Mouse (Mus musculus) embryonic facial prominence, embryonic 15.5 days (tissue): ENCODE results near the gene Krt18. TPM values are rescaled to one million over a fixed set of nuclear protein-coding genes. Genes with fewer than 3 reads are reported as not detected.

Experiments used
- polyA plus RNA-seq: library from polyadenylated mRNA; unstranded; fragments of >200 nt; fragmentation: Nextera tagmentation; extraction: Ambion mirVana; gene quantifications from 2 replicates; pipeline ENCODE4 v1.2.1, GENCODE M21; 2015

Gene Krt18
- polyA plus RNA-seq, 1 experiment from 2014 or later: 119 TPM

Other genes starting within 250 kb of the Krt18 start
- 7.3 and 8.2 TPM in 2 replicates for gene Krt72, start 241.7 kb upstream of the Krt18 start, polyA plus RNA-seq
- gene Krt73, start 225.8 kb upstream of the Krt18 start, polyA plus RNA-seq: 17.2 and 30.5 TPM in 2 replicates
- gene Krt2, start 210.0 kb upstream of the Krt18 start, polyA plus RNA-seq: 1.2 and 2.0 TPM in 2 replicates
- 757 and 778 TPM in 2 replicates for gene Krt1, start 177.4 kb upstream of the Krt18 start, polyA plus RNA-seq
- gene Krt77, start 158.5 kb upstream of the Krt18 start, polyA plus RNA-seq: 67.0 and 80.2 TPM in 2 replicates
- gene Krt76, start 135.3 kb upstream of the Krt18 start, polyA plus RNA-seq: 0.63 and 2.2 TPM in 2 replicates
- 212 and 217 TPM in 2 replicates for gene Krt4, start 103.4 kb upstream of the Krt18 start, polyA plus RNA-seq
- 67.2 and 70.6 TPM in 2 replicates for gene Krt79, start 87.9 kb upstream of the Krt18 start, polyA plus RNA-seq
- 11.5 and 14.1 TPM in 2 replicates for gene Krt78, start 73.9 kb upstream of the Krt18 start, polyA plus RNA-seq
- gene Krt8, start 23.7 kb upstream of the Krt18 start, polyA plus RNA-seq: 131 and 181 TPM in 2 replicates
- gene Eif4b, start 45.6 kb downstream of the Krt18 start, polyA plus RNA-seq: 107 and 113 TPM in 2 replicates
- gene Tns2, start 72.2 kb downstream of the Krt18 start, polyA plus RNA-seq: 45.5 and 57.2 TPM in 2 replicates
- 27.4 and 31.7 TPM in 2 replicates for gene Spryd3, start 108.1 kb downstream of the Krt18 start, polyA plus RNA-seq
- 8.3 and 8.8 TPM in 2 replicates for gene Igfbp6, start 116.2 kb downstream of the Krt18 start, polyA plus RNA-seq
- gene Soat2, start 122.3 kb downstream of the Krt18 start, polyA plus RNA-seq: 0.21 and 0.41 TPM in 2 replicates
- gene Zfp740, start 175.1 kb downstream of the Krt18 start, polyA plus RNA-seq: 61.5 and 62.7 TPM in 2 replicates
- 99.1 and 106 TPM in 2 replicates for gene Csad, start 176.5 kb downstream of the Krt18 start, polyA plus RNA-seq
- 5.8 and 6.8 TPM in 2 replicates for gene Itgb7, start 203.8 kb downstream of the Krt18 start, polyA plus RNA-seq
- 112 and 123 TPM in 2 replicates for gene Rarg, start 229.3 kb downstream of the Krt18 start, polyA plus RNA-seq
- 1.6 and 1.7 TPM in 2 replicates for gene Gm9918, start 242.4 kb downstream of the Krt18 start, polyA plus RNA-seq